Mouse (Mus musculus): ENCODE measurements around the gene Ephb6.

DNA sequence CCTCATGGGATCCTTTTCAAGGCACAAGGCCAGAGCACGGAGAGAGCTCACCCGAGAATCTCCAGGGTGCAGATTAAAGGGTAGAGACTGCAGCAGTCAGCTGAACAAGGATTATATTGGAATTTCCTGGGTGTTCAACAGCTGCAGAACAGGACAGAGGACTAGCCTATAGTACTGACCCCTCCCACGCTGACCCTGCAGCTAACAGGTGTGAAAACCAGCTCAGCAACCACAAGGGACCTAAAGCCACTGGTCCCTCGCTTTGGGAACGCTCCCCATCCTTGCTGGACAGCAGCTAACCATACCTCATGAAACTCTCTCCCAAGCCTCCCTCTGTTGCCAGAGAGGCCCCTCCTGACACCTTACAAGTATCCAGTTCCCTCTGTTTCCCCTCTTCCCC, 2.4 kb downstream of the Ephb6 start:
- TF ChIP-seq CTCF (conservative IDR thresholded peaks at IDR 0.05; ENCODE audit: low read length) (no peak), POU5F1 (IDR thresholded peaks at IDR 0.05; ENCODE audit: borderline replicate concordance, low read length) (no peak), NANOG (IDR thresholded peaks at IDR 0.05; ENCODE audit: borderline replicate concordance, low read length) (no peak)
